Mouse (Mus musculus) pancreas, adult 10 weeks (tissue): Measurements from ENCODE around the gene Sh3d21. TPM values are rescaled to one million over a fixed set of nuclear protein-coding genes. Genes with fewer than 3 reads are reported as not detected.

Experiments
- polyA plus RNA-seq: library from polyadenylated mRNA; stranded (reverse); fragments of 350-450 nt; fragmentation: Illumina TruSeq; extraction: RNeasy Lipid Tissue Mini Kit (QIAGEN cat#74804); gene quantifications from one replicate; pipeline ENCODE4 v1.2.3, GENCODE M21; 2015; ENCODE audit warnings: low read depth, low replicate concordance; ENCODE audit not compliant: insufficient read depth

Sh3d21 gene
- polyA plus RNA-seq = 2.9 TPM

GRCm38 (mm10) chr4:126163067-126163659 lies at the start of gene Sh3d21:
Gene Sh3d21 (minus strand): TSS chr4:126163491.

GRCm38 (mm10) chr4:126202303-126203181 lies 39.3 kb upstream of the Sh3d21 start, which contains the start of gene Thrap3:
Gene Thrap3 (minus strand): TSS chr4:126202760.

GRCm38 (mm10) chr4:126147533-126148160 lies 15.6 kb downstream of the Sh3d21 start, which contains the start of gene Eva1b:
Gene Eva1b (plus strand): TSS chr4:126147744.

GRCm38 (mm10) chr4:126103590-126104068 lies 59.7 kb downstream of the Sh3d21 start, which contains the start of gene Stk40:
Gene Stk40 (plus strand): TSS chr4:126103957.

Other genes starting within 250 kb of the Sh3d21 start
- gene Csf3r, start 138.9 kb downstream of the Sh3d21 start, polyA plus RNA-seq = 0.28 TPM
- 19.4 TPM for gene Mrps15, start 116.6 kb downstream of the Sh3d21 start, polyA plus RNA-seq
- gene Oscp1, start 104.9 kb downstream of the Sh3d21 start, polyA plus RNA-seq = 17.9 TPM
- gene Lsm10, start 66.9 kb downstream of the Sh3d21 start, polyA plus RNA-seq = 7.9 TPM
- gene Stk40, start 59.5 kb downstream of the Sh3d21 start, polyA plus RNA-seq = 9.7 TPM
- gene Eva1b, start 15.7 kb downstream of the Sh3d21 start, polyA plus RNA-seq = 17.3 TPM
- 49.2 TPM for gene Thrap3, start 39.3 kb upstream of the Sh3d21 start, polyA plus RNA-seq
- gene Map7d1, start 92.9 kb upstream of the Sh3d21 start, polyA plus RNA-seq = 12.6 TPM
- 13.9 TPM for gene Trappc3, start 98.8 kb upstream of the Sh3d21 start, polyA plus RNA-seq
- gene Col8a2, start 123.3 kb upstream of the Sh3d21 start, polyA plus RNA-seq = 0.42 TPM
- gene Adprhl2, start 158.2 kb upstream of the Sh3d21 start, polyA plus RNA-seq = 8.7 TPM
- 2.2 TPM for gene Tekt2, start 162.2 kb upstream of the Sh3d21 start, polyA plus RNA-seq